Mouse (Mus musculus): ENCODE data around the gene Spaar.

The Spaar gene

DNA sequence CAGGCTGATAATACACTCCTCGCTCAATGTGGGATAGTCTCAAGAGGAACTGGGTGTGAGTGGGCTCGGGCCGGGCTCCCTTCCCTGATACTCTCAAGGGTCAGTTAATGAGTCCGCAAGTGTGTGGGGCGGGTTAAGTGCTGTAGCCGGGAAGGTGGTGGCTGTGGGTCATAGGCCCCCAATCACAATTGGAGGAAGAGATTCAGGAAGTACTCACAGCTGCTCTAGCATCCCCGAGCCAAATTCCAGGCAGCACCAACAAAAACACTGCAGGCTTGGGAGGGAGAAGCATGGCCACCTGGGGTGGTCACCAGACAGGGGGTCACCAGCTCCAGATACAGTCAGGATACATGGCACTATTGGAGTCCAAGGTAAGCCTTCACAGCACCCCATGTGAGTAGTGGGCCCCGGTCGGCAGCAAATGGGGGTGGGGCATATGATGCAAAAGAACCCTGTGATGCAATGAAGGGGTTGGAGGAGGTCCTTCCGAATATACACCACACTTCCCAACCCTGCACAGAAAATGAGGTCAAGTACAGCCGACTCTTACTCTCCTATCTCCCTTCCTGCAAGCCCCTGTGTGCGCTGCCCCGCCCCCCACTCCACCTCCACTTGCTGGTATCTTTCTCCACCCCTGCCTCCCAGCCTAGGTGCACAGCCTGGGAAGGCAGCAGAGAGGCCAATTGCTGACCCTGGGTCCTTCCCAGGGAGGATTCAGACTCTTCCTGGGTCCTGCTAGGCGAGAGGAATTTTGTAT lies at the start of gene Spaar:
Gene Spaar, plus strand, starts transcription at position 241 of the 757 bp plus-strand sequence.
- no peak for DNase-seq

GRCm38 (mm10) chr4:43690021-43690420 lies 39.8 kb upstream of the Spaar start:
- DNase-seq: no peak

- no peak for DNase-seq
Observed at GRCm38 (mm10) chr4:43691026-43691425, 38.8 kb upstream of the Spaar start.

- DNase-seq: no peak
Observed at GRCm38 (mm10) chr4:43693806-43694241, 36.0 kb upstream of the Spaar start.

GRCm38 (mm10) chr4:43694439-43695248 lies 35.2 kb upstream of the Spaar start:
- DNase-seq: no peak

DNA sequence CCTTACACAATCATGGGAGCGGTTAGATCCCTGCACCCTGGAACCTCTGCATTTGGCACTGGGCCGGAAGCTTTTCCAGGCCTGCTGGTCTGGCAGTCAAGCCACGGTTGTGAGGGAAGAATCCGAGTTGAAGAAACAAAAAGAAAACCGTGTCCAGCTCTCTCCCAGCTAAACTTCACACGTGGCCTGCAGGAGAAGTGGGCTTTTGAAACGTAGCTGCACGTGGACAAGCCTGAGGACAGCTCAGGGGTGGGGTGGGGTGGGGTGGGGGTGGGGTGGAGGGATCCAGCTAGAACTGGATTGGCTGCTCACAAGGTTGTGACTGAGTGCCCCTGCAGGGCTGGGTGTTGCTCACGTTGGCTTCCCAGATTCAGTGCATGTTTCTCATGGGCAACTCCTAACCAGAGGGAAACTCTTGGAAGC lies 34.6 kb upstream of the Spaar start:
- DNase-seq: no peak

GRCm38 (mm10) chr4:43696561-43696960 lies 33.3 kb upstream of the Spaar start:
- peak; percentile 63 for DNase-seq

GRCm38 (mm10) chr4:43700707-43701106 lies 29.1 kb upstream of the Spaar start, which contains the start of gene Olfr70:
Gene Olfr70, minus strand, starts transcription at chr4:43700807.
- no peak for DNase-seq

DNA sequence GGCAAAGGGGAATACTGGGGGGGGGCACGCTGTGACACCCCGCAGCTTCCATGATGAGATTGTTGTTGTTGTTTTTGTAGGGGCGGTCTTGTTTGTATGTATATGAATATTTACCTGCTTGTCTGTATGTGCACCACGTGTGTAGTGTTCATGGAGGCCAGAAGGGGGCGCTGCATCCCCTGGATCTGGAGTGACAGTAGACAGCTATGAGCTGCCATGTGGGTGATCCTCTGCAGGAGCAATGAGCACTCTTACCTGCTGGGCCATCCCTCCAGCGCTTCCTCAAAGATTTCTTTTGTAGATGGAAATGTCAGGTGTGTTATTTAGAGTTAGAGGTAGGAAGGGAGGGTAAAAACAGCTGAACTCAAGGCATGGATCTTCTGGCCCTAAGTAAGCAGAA lies 26.4 kb upstream of the Spaar start:
- no peak for DNase-seq

DNA sequence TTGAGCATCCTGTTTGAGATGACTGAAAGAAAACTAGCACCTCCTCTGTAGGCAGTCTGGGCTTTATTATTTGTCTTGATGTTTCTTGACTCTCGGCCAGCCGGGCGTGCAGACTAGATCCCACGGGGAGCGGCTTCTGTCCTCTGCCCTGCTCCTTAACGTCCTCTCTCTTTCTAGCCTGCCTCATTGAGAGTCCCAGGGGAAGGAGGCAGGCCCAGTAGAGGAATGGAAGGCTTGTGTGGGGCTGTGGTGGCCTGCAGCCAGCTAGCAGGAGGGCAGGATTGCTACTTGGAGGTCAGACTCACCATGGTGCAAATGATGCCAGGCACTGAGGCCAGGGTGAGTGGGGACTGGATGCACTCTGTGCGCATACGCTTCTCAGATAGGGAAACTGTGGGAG lies 26.0 kb upstream of the Spaar start:
- DNase-seq: no peak

- DNase-seq: no peak
Observed at GRCm38 (mm10) chr4:43705991-43706390, 23.8 kb upstream of the Spaar start.

DNA sequence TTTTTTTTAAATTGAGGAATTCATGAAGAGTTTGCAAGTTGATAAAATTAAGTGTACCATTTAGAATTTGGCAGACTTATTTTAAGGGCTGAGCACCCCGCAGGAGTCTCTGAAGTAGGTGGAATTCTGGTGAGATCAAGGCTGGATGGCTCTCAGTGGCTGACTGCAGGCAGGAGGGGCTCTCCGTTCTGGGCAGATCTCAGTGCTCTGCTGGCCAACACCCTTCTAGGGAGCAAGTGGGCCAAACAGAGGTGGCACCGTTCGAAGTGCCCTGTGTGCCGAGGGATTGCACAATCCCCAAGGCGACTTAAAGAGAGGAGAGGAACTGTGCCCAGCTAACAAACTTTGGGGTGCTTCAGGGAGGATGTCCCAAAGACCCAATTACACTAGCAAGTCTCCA lies 20.0 kb upstream of the Spaar start, which contains the start of gene Olfr71:
Gene Olfr71, minus strand, starts transcription at position 387 of the 400 bp plus-strand sequence.
- no peak for DNase-seq

- DNase-seq: peak; percentile 63
Observed at GRCm38 (mm10) chr4:43711821-43712220, 18.0 kb upstream of the Spaar start.

- no peak for DNase-seq
Observed at GRCm38 (mm10) chr4:43713652-43714219, 16.1 kb upstream of the Spaar start.

DNA sequence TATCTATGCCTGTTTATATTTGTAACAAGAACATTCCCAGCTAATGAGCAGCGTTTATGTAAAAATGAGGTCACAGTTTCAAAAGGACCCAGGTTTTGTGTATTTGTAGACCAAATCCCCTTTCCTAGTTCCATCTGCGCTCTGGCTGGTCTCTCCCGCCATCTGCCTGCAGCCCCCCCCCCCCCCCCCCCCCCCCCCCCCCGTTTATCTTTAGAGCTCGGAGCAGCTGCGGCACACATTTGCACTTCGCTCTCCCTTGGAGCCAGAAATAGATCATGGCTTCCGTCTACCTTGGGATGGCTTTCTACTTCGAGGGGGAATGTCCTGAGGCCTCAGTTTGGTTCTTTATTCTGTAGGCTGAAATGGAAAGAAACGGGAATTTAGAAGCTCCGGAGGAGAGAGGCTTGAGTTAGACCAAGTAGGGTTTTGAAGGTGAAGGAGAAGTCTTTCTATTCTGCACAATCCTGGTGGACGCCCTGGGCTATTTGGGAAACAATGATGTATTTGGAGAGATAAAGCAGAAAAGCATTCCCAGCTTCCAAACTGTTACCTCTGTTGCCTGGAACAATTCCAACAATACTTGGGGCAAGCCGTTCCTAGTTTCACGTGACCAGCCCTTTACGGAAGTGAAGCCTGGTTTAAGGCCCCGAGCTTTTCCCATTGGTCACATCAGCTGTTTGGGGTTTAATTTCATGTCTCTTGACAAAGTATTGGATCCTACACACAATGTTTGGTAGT lies 9.2 kb upstream of the Spaar start:
- no peak for DNase-seq

DNA sequence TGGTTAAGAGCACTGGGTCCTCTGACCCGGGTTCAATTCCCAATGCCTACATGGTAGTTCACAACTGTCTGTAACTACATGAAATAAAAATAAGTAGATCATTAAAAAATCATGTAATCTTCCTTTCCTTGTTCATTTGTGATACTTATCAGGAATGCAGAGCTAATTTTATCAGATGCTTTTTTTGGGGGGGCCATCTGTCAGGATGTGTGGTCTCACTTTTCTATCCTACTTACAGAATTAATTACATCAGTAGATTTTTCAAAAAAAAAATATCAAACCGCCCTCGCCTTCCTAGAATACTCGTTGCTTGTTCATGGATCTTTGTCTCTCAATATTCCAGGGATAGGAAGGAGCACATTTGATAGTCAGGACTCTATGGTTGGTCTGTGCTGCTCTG lies 7.6 kb upstream of the Spaar start:
- DNase-seq: no peak

DNA sequence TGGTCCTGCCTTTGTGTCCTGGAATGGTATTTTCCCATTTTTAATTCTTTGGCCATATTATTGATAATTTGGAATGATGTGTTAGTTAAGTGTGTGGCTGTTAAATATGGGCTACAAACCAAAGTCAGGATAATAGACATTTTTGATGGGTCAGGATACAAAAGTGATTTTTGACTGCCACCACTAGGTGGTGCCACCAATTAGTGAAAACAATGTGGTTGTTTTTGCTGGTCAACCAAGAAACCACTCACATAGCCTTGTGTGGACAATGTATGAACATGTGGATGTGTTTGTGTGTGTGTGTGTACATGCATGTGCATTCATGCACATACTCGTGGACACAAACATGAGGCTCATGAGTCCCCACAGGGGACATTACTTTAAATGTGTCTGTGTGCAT lies 5.1 kb upstream of the Spaar start:
- no peak for DNase-seq

GRCm38 (mm10) chr4:43726228-43726993 lies 3.4 kb upstream of the Spaar start:
- DNase-seq: no peak

DNA sequence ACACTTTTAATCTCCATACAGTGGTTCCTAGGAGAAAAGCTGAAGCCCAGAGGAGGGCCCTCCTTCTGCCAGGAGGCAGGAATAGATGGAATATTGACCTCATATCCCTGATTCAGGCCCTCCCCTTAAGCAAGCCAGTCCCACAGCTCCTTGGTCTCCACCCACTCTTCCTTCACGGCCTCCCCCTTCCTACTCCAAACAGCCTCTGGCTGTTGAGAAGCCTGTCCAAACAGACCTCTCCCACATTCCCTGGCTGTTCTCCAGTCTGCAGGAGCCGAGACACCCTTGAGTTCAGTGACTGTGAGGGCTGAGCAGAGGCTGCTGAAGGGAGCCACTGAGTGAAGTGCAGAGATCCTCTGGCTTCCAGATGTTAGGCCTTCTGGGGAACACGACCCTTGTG lies 2.8 kb upstream of the Spaar start, which contains the start of gene Hrct1:
Gene Hrct1, plus strand, starts transcription at position 194 of the 400 bp plus-strand sequence.
- no peak for DNase-seq

- DNase-seq: no peak
Observed at GRCm38 (mm10) chr4:43727718-43728575, 1.9 kb upstream of the Spaar start.

DNA sequence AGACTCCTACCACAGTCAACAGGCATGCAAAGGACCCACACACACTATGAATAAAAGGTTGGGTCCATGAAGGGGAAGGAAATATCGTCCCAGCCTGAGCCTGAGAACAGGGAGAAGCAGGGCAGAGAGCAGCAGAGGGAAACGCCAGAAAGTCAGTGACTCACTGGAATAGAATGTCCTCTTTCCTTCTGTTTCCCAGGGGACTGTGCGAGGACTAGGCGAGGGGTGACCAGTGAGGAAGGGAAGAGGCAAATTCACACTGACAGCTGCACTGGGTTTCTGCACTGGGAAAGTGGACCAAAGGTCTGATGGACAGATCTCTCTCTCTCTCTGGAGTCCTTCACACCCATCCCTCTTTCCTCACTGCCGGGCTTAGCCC lies 1.3 kb upstream of the Spaar start:
- DNase-seq: no peak
